Mouse (Mus musculus) C2C12 (cell line): ENCODE data around the gene Hist1h2ak. TPM values are rescaled to one million over a fixed set of nuclear protein-coding genes. Genes with fewer than 3 reads are reported as not detected.
"Not testable (repeated sequence)": the region's sequence is repeated elsewhere in the genome, so short reads cannot be mapped to it uniquely, and the experiment has no call there.

Source experiments
- H3K27me3 ChIP-seq: one replicate; pipeline ENCODE4 v1.6.1; 2011; ENCODE audit not compliant: control insufficient read depth, insufficient read depth, insufficient read length
- H3K36me3 ChIP-seq: one replicate; pipeline ENCODE4 v1.6.1; 2011; ENCODE audit not compliant: control insufficient read depth, insufficient read depth
- H3K4me3 ChIP-seq: one replicate; pipeline ENCODE4 v1.5.1; 2011; ENCODE audit warnings: mild to moderate bottlenecking, control low read depth; ENCODE audit not compliant: poor library complexity, insufficient read depth, severe bottlenecking
- H3K79me2 ChIP-seq: one replicate; pipeline ENCODE4 v1.6.1; 2011; ENCODE audit not compliant: control insufficient read depth, insufficient read depth
- H3K79me3 ChIP-seq: one replicate; pipeline ENCODE4 v1.6.1; 2011; ENCODE audit warnings: low read depth, control low read depth
- H3ac ChIP-seq: one replicate; pipeline ENCODE3; 2011; ENCODE audit warnings: low read depth; ENCODE audit not compliant: control insufficient read depth, insufficient read length
- CEBPB ChIP-seq: IDR thresholded peaks from one replicate; pipeline ENCODE4 v1.6.1; 2011; ENCODE audit warnings: low read depth, mild to moderate bottlenecking, control low read depth, moderate library complexity
- CTCF ChIP-seq: IDR thresholded peaks from one replicate; pipeline ENCODE4 v1.5.1; 2011; ENCODE audit not compliant: control insufficient read depth, insufficient read depth, insufficient read length
- FOSL1 ChIP-seq: IDR thresholded peaks from one replicate; pipeline ENCODE4 v1.8.0; 2011; ENCODE audit warnings: mild to moderate bottlenecking, low read length; ENCODE audit not compliant: poor library complexity, insufficient read depth, severe bottlenecking
- MAX ChIP-seq: IDR thresholded peaks from one replicate; pipeline ENCODE4 v1.6.1; 2011; ENCODE audit warnings: mild to moderate bottlenecking, control low read depth
- MYOD1 ChIP-seq: IDR thresholded peaks from one replicate; pipeline ENCODE4 v1.6.1; 2011; ENCODE audit warnings: low read depth; ENCODE audit not compliant: control insufficient read depth, insufficient read length
- MYOG ChIP-seq: IDR thresholded peaks from one replicate; pipeline ENCODE4 v1.6.1; 2011; ENCODE audit not compliant: control insufficient read depth, insufficient read length; ENCODE audit errors: extremely low read depth
- USF1 ChIP-seq: IDR thresholded peaks from one replicate; pipeline ENCODE4 v1.6.1; 2011; ENCODE audit warnings: low read depth, mild to moderate bottlenecking, control low read depth, moderate library complexity
- polyA plus RNA-seq: library from polyadenylated mRNA; unstranded; fragments of >200 nt; fragmentation: generic; extraction: Trizol; gene quantifications from one replicate; pipeline ENCODE4 v1.2.1, GENCODE M21; 2012; ENCODE audit warnings: missing spikeins

Gene Hist1h2ak
- polyA plus RNA-seq, 1 experiment = 5.9 TPM

DNA sequence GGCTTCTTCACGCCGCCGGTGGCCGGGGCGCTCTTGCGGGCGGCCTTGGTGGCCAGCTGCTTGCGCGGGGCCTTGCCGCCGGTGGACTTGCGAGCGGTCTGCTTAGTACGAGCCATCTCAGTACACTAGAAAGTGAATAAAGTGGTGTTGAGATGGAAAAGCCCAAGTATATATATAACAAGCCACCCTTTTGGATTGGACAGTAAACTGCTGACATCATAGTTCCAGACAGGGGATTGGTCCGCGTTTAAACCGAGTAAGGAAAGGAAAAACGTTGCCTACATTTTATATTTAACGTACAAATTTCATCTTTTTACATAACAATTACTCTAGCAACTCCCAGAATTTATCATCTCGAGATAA is 29.6 kb upstream of the Hist1h2ak start, which contains the start of gene Hist1h3i:
Hist1h3i (minus strand) TSS at position 116 of the 363 bp plus-strand sequence.
- H3ac ChIP-seq = peak within 1 kb of the TSS; percentile 64
- peak within 1 kb of the TSS; percentile 8 for H3K4me3 ChIP-seq
- H3K36me3 ChIP-seq = no peaks in the 10 kb centered on the region
- H3K27me3 ChIP-seq = no peaks in the 10 kb centered on the region
- TF ChIP-seq MAX (no peak), CEBPB (no peak), MYOD1 (no peak), MYOG (no peak), FOSL1 (no peak), USF1 (no peak), CTCF (no peak)
- H3K79me2 ChIP-seq = no peaks in the 10 kb centered on the region
- no peaks in the 10 kb centered on the region for H3K79me3 ChIP-seq

DNA sequence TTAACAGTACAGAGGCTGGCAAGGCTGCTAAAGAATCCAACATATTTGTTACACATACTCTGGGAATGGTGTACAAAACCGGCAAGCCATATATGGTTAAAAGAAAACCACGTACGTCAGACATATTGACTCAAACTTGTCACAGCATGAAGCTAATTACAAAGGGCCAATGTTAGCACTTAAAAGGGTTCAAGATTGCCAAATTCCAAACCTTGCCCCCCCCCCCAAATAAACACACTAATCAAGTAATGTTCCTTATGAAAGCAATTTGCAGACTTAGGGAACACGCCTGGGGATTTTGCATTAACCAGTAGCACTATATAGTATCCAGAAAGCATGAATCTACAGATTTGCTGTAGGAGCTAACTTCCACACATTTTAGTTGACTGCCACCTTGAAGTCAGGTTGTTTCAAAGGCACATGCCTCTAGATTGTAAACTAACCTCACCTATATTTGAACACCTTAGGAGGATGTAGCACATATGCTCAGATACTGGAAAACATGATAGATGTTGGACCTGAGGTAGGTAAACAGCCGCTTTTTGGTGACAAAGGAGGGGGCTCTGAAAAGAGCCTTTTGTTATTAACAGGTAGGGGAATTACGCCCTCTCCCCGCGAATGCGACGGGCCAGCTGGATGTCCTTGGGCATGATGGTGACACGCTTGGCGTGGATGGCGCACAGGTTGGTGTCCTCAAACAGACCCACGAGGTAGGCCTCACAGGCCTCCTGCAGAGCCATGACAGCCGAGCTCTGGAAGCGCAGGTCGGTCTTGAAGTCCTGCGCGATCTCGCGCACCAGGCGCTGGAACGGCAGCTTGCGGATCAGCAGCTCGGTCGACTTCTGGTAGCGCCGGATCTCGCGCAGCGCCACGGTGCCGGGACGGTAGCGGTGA is 29.0 kb upstream of the Hist1h2ak start:
- not testable (repeated sequence) for H3K79me2 ChIP-seq, H3K27me3 ChIP-seq, H3K79me3 ChIP-seq, H3K36me3 ChIP-seq
- peak; percentile 13 for TF ChIP-seq CEBPB
- H3K4me3 ChIP-seq = peak overlapping the region; percentile 8
- peak overlapping the region; percentile 2 for H3ac ChIP-seq

DNA sequence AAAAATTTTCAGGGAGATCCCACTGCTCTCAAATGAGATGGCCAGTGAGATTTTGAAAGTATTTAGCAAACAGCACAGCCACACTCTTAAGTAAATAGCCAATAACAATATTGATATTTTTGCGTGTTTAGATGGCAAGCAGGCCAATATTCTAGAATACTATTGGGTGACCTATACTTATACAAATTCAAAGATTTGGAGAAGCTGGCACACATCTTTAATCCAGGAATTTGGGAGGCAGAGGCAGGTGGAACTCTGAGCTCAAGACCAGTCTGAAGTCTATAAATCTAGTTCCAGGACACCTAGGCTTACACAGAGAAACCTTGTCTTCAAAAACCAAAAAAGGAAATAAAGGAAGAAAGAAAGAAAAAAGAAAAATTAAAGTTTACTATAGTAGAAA is 28.0 kb upstream of the Hist1h2ak start:
- H3K4me3 ChIP-seq = no peak overlapping the region
- no peaks in the 10 kb centered on the region for H3K27me3 ChIP-seq
- no peaks in the 10 kb centered on the region for H3K79me3 ChIP-seq
- no peaks in the 10 kb centered on the region for H3K79me2 ChIP-seq
- H3ac ChIP-seq = no peak overlapping the region
- H3K36me3 ChIP-seq = no peaks in the 10 kb centered on the region
- TF ChIP-seq CTCF (no peak), USF1 (no peak), MYOD1 (no peak), MAX (no peak), CEBPB (no peak), FOSL1 (no peak), MYOG (no peak)

- no peak overlapping the region for H3K4me3 ChIP-seq
- no peaks in the 10 kb centered on the region for H3K79me3 ChIP-seq
- TF ChIP-seq FOSL1 (no peak), CTCF (no peak), MAX (no peak), CEBPB (no peak), MYOG (no peak), MYOD1 (no peak), USF1 (no peak)
- no peak overlapping the region for H3ac ChIP-seq
- no peaks in the 10 kb centered on the region for H3K79me2 ChIP-seq
- no peaks in the 10 kb centered on the region for H3K27me3 ChIP-seq
- H3K36me3 ChIP-seq = no peaks in the 10 kb centered on the region
Observed at GRCm38 (mm10) chr13:21781021-21781555, 27.5 kb upstream of the Hist1h2ak start.

DNA sequence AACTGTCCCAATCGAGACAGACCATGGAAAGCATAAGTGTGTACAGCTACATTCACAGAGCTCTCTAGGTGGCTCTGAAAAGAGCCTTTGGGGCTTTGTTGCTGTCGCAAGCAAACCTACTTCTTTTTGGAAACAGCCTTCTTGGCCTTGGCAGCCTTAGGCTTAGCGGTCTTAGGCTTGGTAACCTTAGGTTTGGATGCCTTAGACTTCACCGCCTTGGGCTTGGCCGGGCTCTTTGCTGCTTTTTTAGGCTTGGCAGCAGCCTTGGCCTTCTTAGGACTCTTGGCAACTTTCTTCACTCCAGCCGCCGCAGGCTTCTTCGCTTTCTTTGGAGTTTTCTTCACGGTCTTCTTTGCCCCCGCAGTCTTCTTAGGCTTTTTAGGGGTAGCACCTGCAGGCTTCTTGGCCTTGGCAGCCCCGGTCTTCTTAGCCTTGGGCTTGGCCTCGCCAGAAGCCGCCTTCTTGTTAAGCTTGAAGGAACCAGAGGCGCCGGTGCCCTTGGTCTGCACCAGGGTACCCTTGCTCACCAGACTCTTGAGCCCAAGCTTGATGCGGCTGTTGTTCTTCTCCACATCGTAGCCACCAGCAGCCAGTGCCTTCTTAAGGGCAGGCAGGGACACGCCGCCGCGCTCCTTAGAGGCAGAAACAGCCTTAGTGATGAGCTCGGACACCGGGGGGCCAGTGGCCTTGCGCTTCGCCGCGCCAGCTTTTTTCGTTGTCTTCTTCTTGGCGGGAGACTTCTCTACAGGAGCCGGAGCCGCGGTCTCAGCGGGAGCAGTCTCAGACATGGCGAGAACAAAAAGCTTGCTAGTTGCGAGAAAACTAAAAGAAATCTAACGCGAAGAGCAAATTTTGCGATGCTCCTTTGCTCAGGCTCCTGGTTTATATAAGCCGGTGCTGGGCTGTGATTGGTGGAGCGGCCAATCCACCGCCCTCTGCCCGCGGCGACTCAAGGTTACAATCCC is 26.4 kb upstream of the Hist1h2ak start, which contains the start of gene Hist1h1b:
Hist1h1b (minus strand) TSS at position 859 of the 965 bp plus-strand sequence.
- Histone ChIP-seq H3K4me3 (peak within 1 kb of the TSS; percentile 43), H3K36me3 (no peaks in the 10 kb centered on the region), H3ac (peak within 1 kb of the TSS; percentile 94), H3K79me2 (no peaks in the 10 kb centered on the region), H3K79me3 (no peaks in the 10 kb centered on the region), H3K27me3 (no peaks in the 10 kb centered on the region)
- TF ChIP-seq MYOG = peak; percentile 94
- TF ChIP-seq MYOD1 = no peak
- TF ChIP-seq CEBPB = no peak
- TF ChIP-seq CTCF = no peak
